Mouse (Mus musculus): Measurements from ENCODE around the gene Gm43518.
A peak's percentile ranks its signal among the peaks of the same experiment; 100 is the strongest.

Gm43518 gene

GRCm38 (mm10) chr5:123933957-123934591 is 6.9 kb downstream of the Gm43518 start:
- DNase-seq = peak; percentile 47 to 55

DNA sequence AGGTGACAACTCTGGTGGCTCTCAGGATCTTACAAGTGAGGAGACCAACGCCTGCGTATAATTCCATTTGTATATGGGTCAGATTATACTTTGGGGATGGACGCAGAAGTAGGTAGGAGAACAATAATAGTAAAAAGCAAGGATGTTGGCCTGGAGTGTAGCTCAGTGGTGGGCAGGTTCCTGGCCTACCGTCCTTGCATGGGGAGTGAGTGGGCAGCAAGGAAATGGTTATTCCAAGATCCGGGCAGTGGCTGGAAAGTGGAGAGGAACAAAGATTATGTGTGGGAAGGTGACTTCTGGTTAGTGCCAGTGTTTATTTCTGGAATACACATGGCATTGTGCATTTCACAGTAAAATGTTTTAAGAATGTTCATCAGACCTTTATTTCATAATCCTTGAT is 8.7 kb downstream of the Gm43518 start:
- DNase-seq = no peak

DNA sequence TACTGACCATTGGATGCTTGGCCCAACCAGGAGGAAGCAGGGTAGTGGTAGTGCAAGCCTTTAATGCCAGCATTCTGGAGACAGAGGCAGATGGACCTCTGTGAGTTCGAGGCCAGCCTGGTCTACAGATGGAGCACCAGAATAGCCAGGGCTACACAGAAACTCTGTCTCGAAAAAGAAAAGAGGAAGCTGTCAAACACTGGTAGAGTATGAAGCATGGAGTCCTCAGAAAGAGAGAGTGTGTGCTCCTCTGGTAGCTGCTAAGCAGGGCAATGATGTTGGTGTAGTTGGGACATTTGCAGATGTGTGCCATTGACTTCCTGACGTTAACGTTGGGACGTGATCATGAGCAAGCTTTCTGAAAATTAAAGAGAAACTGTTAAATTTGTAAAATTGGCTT is 11.3 kb downstream of the Gm43518 start:
- DNase-seq = no peak

DNA sequence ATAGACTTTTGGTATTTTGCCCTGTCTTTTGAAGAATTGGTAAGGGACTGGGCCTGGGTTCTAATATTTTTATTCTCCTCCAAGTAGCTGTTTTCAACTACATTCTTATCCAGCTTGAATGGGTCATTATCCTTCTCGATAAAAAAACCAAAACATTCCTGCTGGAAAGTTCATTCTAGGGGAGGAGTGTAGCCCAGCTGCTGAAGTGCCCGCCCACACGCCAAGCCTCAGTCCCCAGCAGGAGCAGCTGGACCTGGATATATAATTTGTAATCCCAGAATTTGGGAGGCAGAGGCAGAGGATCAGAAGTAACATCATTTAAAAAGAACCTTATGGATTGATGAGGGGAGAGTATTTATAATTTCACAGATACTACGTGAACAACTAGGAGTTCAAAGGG is 19.3 kb downstream of the Gm43518 start:
- no peak for DNase-seq

GRCm38 (mm10) chr5:123947041-123947761 is 20.0 kb downstream of the Gm43518 start:
- peak; percentile 55 to 87 for DNase-seq

DNA sequence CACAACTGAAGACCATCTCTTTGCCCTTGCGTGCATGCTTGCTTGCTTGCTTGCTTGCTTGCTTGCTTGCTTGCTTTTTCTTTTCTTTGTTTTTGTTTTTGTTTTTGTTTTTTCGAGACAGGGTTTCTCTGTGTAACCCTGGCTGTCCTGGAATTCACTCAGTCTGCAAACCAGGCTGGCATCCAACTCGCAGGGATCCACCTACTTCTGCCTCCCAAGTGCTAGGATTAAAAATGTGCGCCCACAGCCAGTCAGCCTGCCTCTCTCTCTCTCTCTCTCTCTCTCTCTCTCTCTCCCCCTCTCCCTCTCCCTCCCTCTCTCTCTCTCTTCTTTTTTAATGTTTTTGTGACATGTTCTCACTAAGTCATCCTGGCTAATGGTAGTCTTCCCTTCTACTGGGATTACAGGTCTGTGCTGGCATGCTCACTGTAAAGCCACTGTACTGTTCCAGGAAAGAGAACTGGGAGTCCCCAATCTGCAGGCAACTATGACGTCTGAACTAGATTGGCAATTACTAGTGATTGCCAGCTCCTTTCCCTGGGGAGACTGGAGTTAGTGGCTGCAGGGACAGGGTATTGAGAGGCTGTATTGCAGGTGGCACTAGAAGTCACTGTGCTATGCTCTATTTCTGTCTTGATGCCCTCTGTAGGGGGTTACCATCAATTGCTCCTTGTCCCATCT is 25.3 kb downstream of the Gm43518 start:
- DNase-seq = peak in 1 of 2 experiments; percentile 31

DNA sequence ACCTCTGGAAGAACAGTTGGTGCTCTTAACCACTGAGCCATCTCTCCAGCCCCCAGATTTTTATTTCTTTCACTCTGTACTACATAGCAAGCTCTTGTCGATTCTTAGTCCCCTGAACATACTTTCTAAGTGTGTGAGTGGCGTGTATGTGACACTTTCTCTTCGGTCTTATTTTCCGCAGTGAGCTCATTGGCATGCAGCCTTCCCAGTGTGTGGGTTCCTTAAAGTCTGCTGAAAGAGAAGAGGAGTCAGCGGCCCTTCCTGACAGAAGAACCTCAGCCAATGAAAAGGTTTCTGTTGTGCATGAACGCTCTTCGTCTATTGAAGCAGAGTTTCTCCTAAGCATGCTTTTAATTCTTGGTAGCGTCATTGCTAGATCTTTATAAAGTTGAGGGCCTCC is 30.0 kb downstream of the Gm43518 start:
- DNase-seq = no peak

DNA sequence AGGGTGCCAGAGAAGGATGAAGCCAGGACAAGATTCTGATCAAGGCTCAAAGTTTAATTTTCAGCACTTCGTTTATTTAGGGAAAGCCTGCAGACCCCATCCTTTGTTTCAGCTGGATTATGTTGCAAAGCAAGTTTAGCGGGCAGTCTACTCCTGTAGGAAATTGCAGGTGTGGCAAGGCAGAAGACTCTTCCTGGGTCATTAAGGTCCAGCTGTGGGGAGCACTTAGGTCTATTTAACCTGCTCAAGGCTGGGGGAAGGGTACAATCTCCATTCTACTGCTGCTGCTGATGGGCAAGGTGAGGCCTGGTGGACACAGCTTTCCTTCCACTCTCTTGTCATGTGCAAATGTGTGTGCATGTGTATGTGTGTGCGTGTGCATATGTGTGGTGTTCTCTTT is 31.8 kb downstream of the Gm43518 start:
- DNase-seq = no peak

- DNase-seq = no peak
These were observed 32.9 kb downstream of the Gm43518 start for GRCm38 (mm10) chr5:123960129-123960528.

GRCm38 (mm10) chr5:123961046-123961445 is 33.8 kb downstream of the Gm43518 start:
- peak; percentile 54 to 55 for DNase-seq

GRCm38 (mm10) chr5:123964208-123964607 is 37.0 kb downstream of the Gm43518 start:
- DNase-seq = no peak

GRCm38 (mm10) chr5:123966759-123967158 is 39.5 kb downstream of the Gm43518 start:
- no peak for DNase-seq

GRCm38 (mm10) chr5:123968468-123968867 is 41.2 kb downstream of the Gm43518 start:
- DNase-seq = no peak

DNA sequence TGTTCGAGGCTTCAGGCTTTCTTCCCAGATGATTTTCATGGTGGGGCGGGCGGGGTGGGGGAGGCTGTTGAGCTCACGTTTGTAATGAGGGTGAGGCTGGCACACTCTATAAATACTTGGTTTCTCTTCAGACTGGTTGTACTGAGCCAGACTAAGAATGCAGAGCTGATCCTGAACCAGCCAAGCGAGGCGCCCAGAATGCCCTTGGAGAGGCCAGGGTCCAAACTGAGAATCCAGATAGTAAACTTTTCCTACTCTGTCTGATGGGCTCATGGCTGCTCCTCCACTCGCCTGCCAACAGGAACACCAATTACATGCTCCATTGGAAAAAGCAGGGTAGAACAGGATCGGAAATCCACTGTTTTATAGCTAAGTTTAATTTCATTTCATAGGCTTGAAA is 42.0 kb downstream of the Gm43518 start:
- DNase-seq = no peak

DNA sequence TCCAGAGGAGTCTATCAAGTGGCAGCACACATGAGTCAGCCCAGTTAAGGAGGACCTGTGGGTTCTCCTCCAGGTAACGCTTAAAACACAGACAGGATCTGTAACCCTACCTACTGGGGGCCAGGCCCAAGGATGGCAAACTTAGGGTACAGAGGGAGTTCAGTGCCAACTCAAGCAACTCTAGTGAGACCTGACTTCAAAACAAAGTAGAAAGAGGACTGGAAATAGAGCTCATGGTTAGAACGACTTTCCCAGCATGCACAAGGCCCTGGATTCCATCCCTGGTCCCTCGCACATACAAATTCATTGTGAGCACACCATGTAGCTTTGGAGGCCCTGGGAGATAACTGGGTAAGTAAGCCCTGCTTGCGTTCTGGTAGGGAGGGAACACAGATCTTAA is 43.4 kb downstream of the Gm43518 start:
- no peak for DNase-seq

- no peak for DNase-seq
These were observed 45.2 kb downstream of the Gm43518 start for GRCm38 (mm10) chr5:123972453-123972852.

DNA sequence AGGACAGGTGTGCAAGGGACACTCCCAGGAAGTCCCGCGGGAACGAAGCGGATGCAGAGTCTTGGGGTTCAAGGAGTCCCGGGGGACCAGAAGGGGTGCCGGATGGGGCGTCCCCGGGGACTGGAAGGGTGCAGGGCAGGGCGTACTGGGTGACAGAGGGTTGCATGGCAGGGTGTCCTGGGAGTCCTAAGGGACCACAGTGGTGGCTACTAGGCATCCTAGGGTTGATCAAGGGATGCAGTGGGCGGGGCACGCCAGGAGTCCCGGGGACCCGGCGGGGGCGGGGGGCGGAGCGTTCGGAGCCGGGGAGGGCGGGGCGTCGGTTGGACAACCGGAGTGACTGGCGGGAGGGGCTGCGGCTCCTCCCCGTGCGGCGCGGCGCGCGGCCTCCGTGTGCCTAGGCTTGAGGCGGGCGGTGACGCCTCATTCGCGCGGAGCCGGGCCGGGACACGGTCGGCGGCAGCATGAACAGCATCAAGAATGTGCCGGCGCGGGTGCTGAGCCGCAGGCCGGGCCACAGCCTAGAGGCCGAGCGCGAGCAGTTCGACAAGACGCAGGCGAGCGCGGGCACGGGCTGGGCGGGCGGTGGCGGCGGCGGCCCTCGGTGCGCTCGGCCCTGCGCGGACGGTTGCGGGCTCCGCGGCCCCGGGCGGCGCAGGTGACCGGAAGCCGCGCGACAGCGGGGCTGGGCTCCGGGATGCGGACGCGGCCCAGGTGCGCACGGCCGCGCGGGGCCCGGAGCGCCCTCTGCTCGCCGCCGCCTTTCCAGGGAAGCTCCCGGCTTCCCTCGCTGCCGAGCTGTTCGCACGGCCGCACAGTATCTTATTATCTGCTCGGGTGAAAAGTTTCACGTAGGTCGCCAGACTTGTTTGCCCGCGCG is 46.3 kb downstream of the Gm43518 start, which contains the start of gene Hip1r:
Gene Hip1r, plus strand, starts transcription at position 330 of the 880 bp plus-strand sequence.
- peak; percentile 87 to 91 for DNase-seq

DNA sequence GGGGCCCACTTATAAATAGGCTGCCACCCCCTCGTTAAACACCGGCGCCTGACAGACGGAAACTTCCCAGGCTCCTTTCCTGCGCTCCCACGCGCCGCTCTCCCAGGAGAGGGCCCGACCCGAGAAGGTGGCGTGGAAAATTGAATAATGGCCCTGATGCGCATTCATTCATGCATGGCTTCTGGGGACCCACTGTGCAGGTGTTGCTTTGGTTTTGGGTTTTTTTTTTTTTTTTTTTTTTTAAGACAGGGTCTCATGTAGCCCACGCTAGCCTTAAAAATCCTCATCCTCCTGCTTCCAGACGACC is 46.9 kb downstream of the Gm43518 start:
- DNase-seq = peak in 1 of 2 experiments; percentile 55

DNA sequence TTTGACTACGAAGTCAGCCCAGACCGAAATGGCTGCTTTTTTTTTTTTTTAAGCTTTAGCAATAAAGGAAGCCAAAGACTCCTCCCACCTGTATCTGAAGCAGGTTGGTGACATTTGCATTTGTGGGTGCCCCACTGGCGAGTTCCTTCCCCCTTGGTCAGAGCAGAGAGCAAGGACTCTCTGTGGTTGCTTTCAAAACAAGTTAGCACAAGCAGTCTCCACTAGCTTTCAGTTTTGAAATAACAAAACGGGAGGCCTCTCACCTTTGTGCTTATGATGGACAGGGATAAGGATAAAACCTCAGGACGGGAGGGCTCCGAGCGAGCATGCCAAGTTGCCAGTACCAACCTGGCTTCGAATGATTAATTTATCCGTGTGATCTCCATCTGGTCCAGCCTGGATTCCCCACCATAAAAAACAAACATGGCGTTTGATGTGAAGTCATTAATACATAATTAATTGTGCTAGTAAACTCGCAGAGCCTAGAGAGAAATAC is 47.4 kb downstream of the Gm43518 start:
- peak; percentile 73 for DNase-seq

- peak in 1 of 2 experiments; percentile 27 for DNase-seq
These were observed 48.5 kb downstream of the Gm43518 start for GRCm38 (mm10) chr5:123975668-123976180.

DNA sequence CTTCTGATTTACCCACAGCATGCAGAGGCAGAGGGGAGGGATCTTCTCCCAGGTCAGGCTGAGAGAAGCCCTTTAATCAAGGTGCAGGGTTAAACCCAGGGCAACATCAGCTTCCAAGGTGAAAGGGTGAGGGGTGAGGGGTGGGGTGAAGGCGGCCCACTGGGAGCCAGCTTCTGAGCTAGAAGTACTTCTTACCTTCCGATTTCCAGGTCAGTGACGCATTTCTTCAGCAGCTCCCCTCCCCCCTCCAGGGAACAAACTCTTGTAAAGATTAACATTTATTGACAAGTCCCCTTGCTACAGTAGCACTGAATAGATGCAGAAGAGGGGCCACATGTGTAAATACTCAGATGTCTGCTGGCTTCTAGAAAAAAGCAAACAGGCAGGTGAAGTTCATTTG is 50.0 kb downstream of the Gm43518 start:
- no peak for DNase-seq

GRCm38 (mm10) chr5:123978131-123978530 is 50.9 kb downstream of the Gm43518 start:
- DNase-seq = no peak

Data from cerebellum, postnatal 10 days (tissue).